Mouse (Mus musculus) forebrain, embryonic 14.5 days (tissue): ENCODE data around the gene Lsm11. TPM values are rescaled to one million over a fixed set of nuclear protein-coding genes. Genes with fewer than 3 reads are reported as not detected.

Experiments
- ATAC-seq: fragments of 200-750 bp; cut with Nextera tagmentation; 2 replicates; pipeline ENCODE4 v1.8.0; 2017; ENCODE audit warnings: mild to moderate bottlenecking, moderate library complexity
- DNase-seq: peaks from one replicate; pipeline ENCODE4 v3.0.0-alpha.2; 2015; ENCODE audit warnings: low spot score
- H3K27ac ChIP-seq: fragments of 300-500 bp; sonication (generic); 2 replicates; pipeline ENCODE4 v1.5.1; 2014; ENCODE audit warnings: low read depth, mild to moderate bottlenecking, control low read depth, low read length, moderate library complexity
- H3K27me3 ChIP-seq: fragments of 300-500 bp; sonication (generic); replicated peaks from 2 replicates; pipeline ENCODE4 v1.6.1; 2014; ENCODE audit warnings: low read length, control low read depth, mixed read lengths; ENCODE audit not compliant: control insufficient read depth, insufficient read depth
- H3K36me3 ChIP-seq: fragments of 300-500 bp; sonication (generic); 2 replicates; pipeline ENCODE4 v1.6.1; 2014; ENCODE audit warnings: low read length, control low read depth; ENCODE audit not compliant: control insufficient read depth, insufficient read depth
- H3K4me1 ChIP-seq: fragments of 300-500 bp; sonication (generic); 2 replicates; pipeline ENCODE4 v1.6.1; 2014; ENCODE audit warnings: antibody characterized with exemption, low read length, control low read depth; ENCODE audit not compliant: control insufficient read depth, insufficient read depth
- H3K4me2 ChIP-seq: fragments of 300-500 bp; sonication (generic); 2 replicates; pipeline ENCODE4 v1.6.1; 2014; ENCODE audit warnings: mild to moderate bottlenecking, control low read depth, low read length
- H3K4me3 ChIP-seq: fragments of 300-500 bp; sonication (generic); 2 replicates; pipeline ENCODE4 v1.5.1; 2014; ENCODE audit warnings: low read depth, low read length, control low read depth
- H3K9ac ChIP-seq: fragments of 300-500 bp; sonication (generic); 2 replicates; pipeline ENCODE4 v1.6.1; 2014; ENCODE audit warnings: mild to moderate bottlenecking, low read length, control low read depth, moderate library complexity
- H3K9me3 ChIP-seq: fragments of 300-500 bp; sonication (generic); replicated peaks from 2 replicates; pipeline ENCODE4 v1.6.1; 2016; ENCODE audit warnings: low read length, control low read depth, mixed read lengths; ENCODE audit not compliant: control insufficient read depth
- WGBS: fragments of 180-500 bp; shearing (Covaris S2); extraction: QIAGEN DNeasy Blood & Tissue Kit; methylation state at CpG from one replicate; pipeline ENCODE4 v1.1.7; 2014; 5-methylcytosine and 5-hydroxymethylcytosine counted together
- polyA plus RNA-seq: library from polyadenylated mRNA; unstranded; fragments of >200 nt; fragmentation: Nextera tagmentation; extraction: Ambion mirVana; gene quantifications from 2 replicates; pipeline ENCODE4 v1.2.1, GENCODE M21; 2014

Lsm11 gene
- polyA plus RNA-seq, 1 experiment from 2014 or later: 12.5 TPM

GRCm38 (mm10) chr11:45942281-45942680 lies 2.5 kb downstream of the Lsm11 start:
- Histone ChIP-seq H3K27ac (no peak overlapping the region), H3K4me3 (no peak overlapping the region), H3K9ac (no peak overlapping the region), H3K4me1 (peaks cover 15% of the 10 kb centered on the region), H3K27me3 (no peaks in the 10 kb centered on the region), H3K9me3 (no peaks in the 10 kb centered on the region), H3K4me2 (no peak overlapping the region), H3K36me3 (peaks cover 3% of the 10 kb centered on the region)
- DNase-seq (no peak), ATAC-seq (no peak)
- WGBS: 88% methylated on average over 7 of the region's 7 CpGs

DNA sequence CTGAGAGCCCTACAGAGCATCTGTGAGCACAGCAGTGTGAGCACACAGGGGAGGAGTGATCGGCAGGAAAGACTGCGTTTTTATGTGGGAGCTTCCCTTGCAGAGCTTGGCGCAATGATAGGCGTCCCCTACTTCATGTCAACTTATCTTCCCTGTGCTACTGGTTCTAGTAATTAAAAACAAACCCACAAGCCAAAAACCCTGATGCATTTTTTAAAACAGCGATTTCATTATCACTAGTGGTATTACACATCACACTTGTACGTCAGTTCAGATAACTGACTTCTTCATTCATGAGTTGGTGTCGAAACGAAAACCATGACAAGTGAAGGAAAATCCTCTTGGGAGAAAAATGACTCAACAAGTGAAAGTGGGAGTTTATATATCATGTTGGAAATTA lies 5.8 kb downstream of the Lsm11 start:
- DNase-seq (no peak), ATAC-seq (no peak)
- Histone ChIP-seq H3K9me3 (no peaks in the 10 kb centered on the region), H3K4me3 (no peak overlapping the region), H3K9ac (no peak overlapping the region), H3K4me2 (no peak overlapping the region), H3K27me3 (no peaks in the 10 kb centered on the region), H3K27ac (no peak overlapping the region), H3K4me1 (peaks cover 15% of the 10 kb centered on the region), H3K36me3 (peaks cover 18% of the 10 kb centered on the region)
- 88% methylated on average over 8 of the region's 8 CpGs for WGBS

- H3K4me1 ChIP-seq: peaks cover under 1% of the 10 kb centered on the region; the same call in 1 of the 2 replicates
- no peak overlapping the region for H3K27ac ChIP-seq
- ATAC-seq: no peak
- no peaks in the 10 kb centered on the region for H3K27me3 ChIP-seq
- no peak overlapping the region for H3K9ac ChIP-seq
- no peaks in the 10 kb centered on the region for H3K9me3 ChIP-seq
- H3K4me2 ChIP-seq: no peak overlapping the region
- no peak for DNase-seq
- peaks cover 32% of the 10 kb centered on the region for H3K36me3 ChIP-seq
- WGBS: 94% methylated on average over 8 of the region's 8 CpGs
- H3K4me3 ChIP-seq: no peak overlapping the region
Observed at GRCm38 (mm10) chr11:45937478-45937877, 7.3 kb downstream of the Lsm11 start.

DNA sequence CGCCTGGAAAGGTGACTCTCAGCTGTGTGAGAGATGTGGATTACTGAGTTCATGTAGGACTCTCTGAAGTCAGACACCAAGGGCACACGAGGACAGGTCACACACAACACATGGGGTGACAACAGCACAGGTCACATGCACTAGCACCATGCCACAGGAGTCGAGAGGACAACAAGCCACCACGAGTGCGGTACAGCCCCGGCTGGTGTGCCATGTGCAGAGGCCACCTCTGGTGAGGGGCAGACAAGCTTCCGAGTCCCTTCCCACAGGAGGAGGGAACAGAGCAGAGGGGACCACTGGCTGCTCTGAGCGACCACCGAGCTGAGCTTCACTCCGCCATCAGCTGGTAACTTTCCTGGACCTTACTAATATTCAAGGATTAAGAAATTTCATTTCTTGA lies 12.0 kb downstream of the Lsm11 start:
- Histone ChIP-seq H3K27ac (no peak overlapping the region), H3K4me2 (no peak overlapping the region), H3K36me3 (peaks cover 55% of the 10 kb centered on the region), H3K4me1 (no peaks in the 10 kb centered on the region), H3K4me3 (no peak overlapping the region), H3K27me3 (no peaks in the 10 kb centered on the region), H3K9ac (no peak overlapping the region), H3K9me3 (no peaks in the 10 kb centered on the region)
- WGBS: 93% methylated on average over 10 of the region's 10 CpGs
- DNase-seq (no peak), ATAC-seq (no peak)

DNA sequence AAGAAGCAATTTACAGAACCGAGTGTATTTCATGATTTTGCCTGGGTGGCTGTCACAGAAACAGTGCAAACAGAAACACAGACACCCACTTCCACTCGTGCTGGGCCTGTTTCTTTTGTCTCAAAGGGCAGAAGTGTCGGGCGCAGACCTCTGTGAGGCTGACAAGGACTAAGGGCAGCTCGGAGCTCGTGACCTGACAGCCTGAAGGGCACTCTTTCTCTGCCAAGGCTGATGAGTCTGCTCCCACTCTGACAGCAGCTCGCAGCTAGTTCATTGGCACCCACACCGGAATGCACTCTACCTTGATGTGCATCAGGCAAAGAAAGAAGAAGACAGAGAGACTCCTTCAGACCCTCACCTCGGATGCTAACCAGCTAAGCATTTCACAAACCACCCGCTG lies 15.2 kb downstream of the Lsm11 start:
- Histone ChIP-seq H3K36me3 (peaks cover 40% of the 10 kb centered on the region), H3K4me3 (no peak overlapping the region), H3K9me3 (no peaks in the 10 kb centered on the region), H3K27me3 (no peaks in the 10 kb centered on the region), H3K27ac (no peak overlapping the region), H3K4me1 (no peaks in the 10 kb centered on the region), H3K9ac (no peak overlapping the region), H3K4me2 (no peak overlapping the region)
- 86% methylated on average over 10 of the region's 10 CpGs for WGBS
- ATAC-seq: no peak
- no peak for DNase-seq

- H3K9me3 ChIP-seq: no peaks in the 10 kb centered on the region
- no peaks in the 10 kb centered on the region for H3K27me3 ChIP-seq
- no peak overlapping the region for H3K4me3 ChIP-seq
- no peak overlapping the region for H3K9ac ChIP-seq
- no peak for DNase-seq
- no peak; the same call in 1 of the 2 replicates for ATAC-seq
- no peak overlapping the region for H3K27ac ChIP-seq
- H3K4me1 ChIP-seq: no peaks in the 10 kb centered on the region
- peaks cover 22% of the 10 kb centered on the region for H3K36me3 ChIP-seq
- H3K4me2 ChIP-seq: no peak overlapping the region
- WGBS: 58% methylated on average over 5 of the region's 5 CpGs
Observed at GRCm38 (mm10) chr11:45927456-45927855, 17.3 kb downstream of the Lsm11 start.

GRCm38 (mm10) chr11:45926640-45927082 lies 18.1 kb downstream of the Lsm11 start:
- WGBS: under 1% methylated on average over 9 of the region's 9 CpGs
- 0 out of 2 replicates have a peak overlapping the region, but pooled peaks have one; percentile 3 for H3K4me3 ChIP-seq
- peak overlapping the region; percentile 39 for H3K4me2 ChIP-seq
- peaks cover 18% of the 10 kb centered on the region for H3K36me3 ChIP-seq
- no peak overlapping the region for H3K27ac ChIP-seq
- DNase-seq (peak; percentile 94), ATAC-seq (peak; percentile 93)
- no peaks in the 10 kb centered on the region for H3K27me3 ChIP-seq
- no peak overlapping the region for H3K9ac ChIP-seq
- H3K9me3 ChIP-seq: no peaks in the 10 kb centered on the region
- no peaks in the 10 kb centered on the region for H3K4me1 ChIP-seq

DNA sequence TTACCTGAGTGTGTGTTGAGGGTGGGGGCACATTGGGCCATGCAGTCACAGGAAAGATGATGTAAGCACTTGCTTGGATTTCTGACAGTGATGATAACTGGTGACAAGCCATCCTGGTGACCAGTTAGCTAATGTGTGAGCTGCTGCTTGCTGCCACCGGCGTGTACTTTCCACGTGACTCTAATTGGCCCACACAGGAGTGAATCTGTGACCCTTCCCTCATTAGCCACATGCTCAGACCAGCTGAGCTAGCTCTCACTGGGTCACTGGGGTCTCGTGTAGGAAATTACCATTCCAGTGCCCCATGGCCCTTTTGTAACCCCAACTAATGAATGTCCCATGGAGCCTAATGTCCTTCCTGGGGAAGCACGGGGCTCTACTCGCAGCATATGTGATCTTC lies 19.3 kb downstream of the Lsm11 start:
- WGBS: 47% methylated on average over 6 of the region's 6 CpGs
- no peak overlapping the region for H3K4me3 ChIP-seq
- no peak overlapping the region for H3K4me2 ChIP-seq
- H3K27me3 ChIP-seq: no peaks in the 10 kb centered on the region
- H3K9ac ChIP-seq: no peak overlapping the region
- no peaks in the 10 kb centered on the region for H3K9me3 ChIP-seq
- H3K4me1 ChIP-seq: 0 out of 2 replicates have a peak, but pooled peaks cover 4% of the 10 kb centered on the region
- ATAC-seq (no peak), DNase-seq (no peak)
- peaks cover 11% of the 10 kb centered on the region for H3K36me3 ChIP-seq
- H3K27ac ChIP-seq: no peak overlapping the region

- 8% methylated on average over 10 of the region's 10 CpGs for WGBS
- ATAC-seq (peak; percentile 44), DNase-seq (peak; percentile 35)
- Histone ChIP-seq H3K9ac (peak overlapping the region; percentile 40), H3K9me3 (no peaks in the 10 kb centered on the region), H3K4me3 (no peak overlapping the region), H3K4me2 (peak overlapping the region; percentile 28), H3K4me1 (0 out of 2 replicates have a peak, but pooled peaks cover 4% of the 10 kb centered on the region), H3K27ac (no peak overlapping the region), H3K27me3 (no peaks in the 10 kb centered on the region), H3K36me3 (no peaks in the 10 kb centered on the region)
Observed at GRCm38 (mm10) chr11:45921480-45921898, 23.2 kb downstream of the Lsm11 start.
